Mouse (Mus musculus) ES-E14 (cell line): ENCODE data around the gene Tmem81. TPM values are rescaled to one million over a fixed set of nuclear protein-coding genes. Genes with fewer than 3 reads are reported as not detected.

Experiments
- DNase-seq: peaks from one replicate; pipeline ENCODE4 v3.0.0-alpha.2; 2013; ENCODE audit warnings: low read depth, low spot score
- H3K27ac ChIP-seq: 2 replicates; pipeline ENCODE4 v1.5.1; 2012; ENCODE audit warnings: low read depth, mild to moderate bottlenecking, low read length, moderate library complexity, mixed read lengths; ENCODE audit not compliant: poor library complexity, insufficient read depth, severe bottlenecking
- H3K36me3 ChIP-seq: 2 replicates; pipeline ENCODE4 v1.6.1; 2012; ENCODE audit warnings: mild to moderate bottlenecking, low read length, moderate library complexity, mixed read lengths; ENCODE audit not compliant: control insufficient read depth, poor library complexity, insufficient read depth, severe bottlenecking
- H3K4me1 ChIP-seq, 2 experiments: fragments of 150-350 bp in 1 of 2; sonication (generic) in 1 of 2; 2 replicates each; pipeline ENCODE4 v1.6.1; 2012; ENCODE audit warnings: low read length in 2 of 2, mild to moderate bottlenecking in 1 of 2, mixed read lengths in 1 of 2; ENCODE audit not compliant: control insufficient read depth in 2 of 2, insufficient read depth in 2 of 2, poor library complexity in 1 of 2
- H3K4me3 ChIP-seq, 2 experiments: fragments of 150-350 bp in 1 of 2; sonication (generic) in 1 of 2; 2 replicates each; pipeline ENCODE4 v1.5.1; 2012; ENCODE audit warnings: low read length in 2 of 2, low read depth in 1 of 2, mild to moderate bottlenecking in 1 of 2, mixed read lengths in 1 of 2; ENCODE audit not compliant: insufficient read depth in 1 of 2, poor library complexity in 1 of 2, severe bottlenecking in 1 of 2
- H3K9ac ChIP-seq: 2 replicates; pipeline ENCODE4 v1.6.1; 2012; ENCODE audit warnings: low read depth, mild to moderate bottlenecking, low read length, mixed read lengths; ENCODE audit not compliant: poor library complexity, insufficient read depth, severe bottlenecking
- H3K9me3 ChIP-seq: fragments of 150-350 bp; sonication (generic); 2 replicates; pipeline ENCODE4 v1.6.1; 2012; ENCODE audit warnings: low read depth, mild to moderate bottlenecking, low read length; ENCODE audit not compliant: control insufficient read depth, insufficient read depth
- CHD2 ChIP-seq: IDR thresholded peaks from 2 replicates; pipeline ENCODE4 v1.6.1; 2014; ENCODE audit warnings: mild to moderate bottlenecking, low read depth, low read length, inconsistent platforms
- HCFC1 ChIP-seq: IDR thresholded peaks from 2 replicates; pipeline ENCODE4 v1.6.1; 2012; ENCODE audit warnings: low read length, inconsistent platforms, borderline replicate concordance; ENCODE audit not compliant: insufficient read depth
- MAFK ChIP-seq: IDR thresholded peaks from 2 replicates; pipeline ENCODE4 v1.6.1; 2014; ENCODE audit warnings: mild to moderate bottlenecking, low read depth, low read length, inconsistent platforms; ENCODE audit not compliant: insufficient read depth
- ZC3H11A ChIP-seq: IDR thresholded peaks from 2 replicates; pipeline ENCODE4 v1.6.1; 2012; ENCODE audit warnings: low read depth, mild to moderate bottlenecking, inconsistent platforms, low read length, borderline replicate concordance
- ZNF384 ChIP-seq: IDR thresholded peaks from 2 replicates; pipeline ENCODE4 v1.6.1; 2012; ENCODE audit warnings: low read depth, low read length, inconsistent platforms
- in situ Hi-C, 2 experiments: fragments of 600-800 bp; cut with MboI; formaldehyde crosslinking; loops; one replicate each; pipeline ENCODE4 v1.15.1; 2025; ENCODE audit warnings: low sequenced_read_pairs in 2 of 2, inconsistent platforms in 1 of 2; ENCODE audit not compliant: unreplicated experiment in 2 of 2
- total RNA-seq: library from RNA; depleted of rRNA; stranded (reverse); fragments of 300-350 nt; gene quantifications from 2 replicates; pipeline ENCODE4 v1.2.3, GENCODE M21; 2012

Tmem81 gene
- total RNA-seq, 1 experiment = 4.3 TPM

DNA sequence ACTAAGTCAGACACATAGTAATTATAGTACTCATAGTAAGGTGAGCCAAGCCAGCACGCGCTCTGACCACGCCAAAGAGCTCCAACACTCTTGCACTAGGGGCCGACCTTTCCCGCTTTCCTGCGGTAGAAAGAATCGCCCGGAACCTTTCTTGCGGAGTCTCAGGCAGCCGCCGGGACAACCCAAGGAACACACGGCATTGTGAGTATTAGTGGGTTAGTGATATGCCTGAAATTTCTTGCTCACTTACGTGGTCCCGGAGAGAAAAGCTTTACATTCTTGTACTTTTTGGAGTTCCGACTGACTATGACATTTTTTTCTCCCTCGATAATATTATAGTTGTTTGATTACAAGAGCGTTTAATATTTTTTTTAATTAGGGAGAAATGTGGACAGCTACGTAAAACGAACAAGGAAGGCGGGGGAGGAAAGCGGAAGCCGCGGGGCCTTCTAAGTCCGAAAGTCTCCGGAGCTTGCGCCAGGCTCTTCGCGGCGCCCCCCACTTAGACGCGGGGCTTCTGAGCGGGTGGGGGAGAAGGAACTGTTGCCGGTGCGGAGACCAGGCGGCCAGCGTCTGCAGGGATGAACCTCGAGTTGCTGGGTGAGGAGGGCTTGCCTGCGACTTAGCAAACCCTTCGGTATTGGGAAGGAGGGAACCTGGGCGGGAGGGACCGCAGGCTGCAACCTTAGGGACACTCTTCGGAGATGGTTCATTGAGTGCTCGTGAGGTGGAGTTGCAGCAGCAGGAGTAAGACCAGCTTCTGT, 28.9 kb upstream of the Tmem81 start, which contains the start of gene Rbbp5:
TSS of gene Rbbp5 (plus strand) at position 438 of the 764 bp plus-strand sequence.
- peak; percentile 83 for DNase-seq
- TF ChIP-seq MAFK = no peak
- TF ChIP-seq ZC3H11A = no peak
- TF ChIP-seq HCFC1 = peak; percentile 89
- TF ChIP-seq CHD2 = peak; percentile 37; the same call in 1 of the 2 replicates
- TF ChIP-seq ZNF384 = no peak; the same call in 1 of the 2 replicates
- Histone ChIP-seq H3K9me3 (no peaks in the 10 kb centered on the region), H3K4me3 (peak within 1 kb of the TSS; percentile 76 to 95), H3K4me1 (peaks cover 6 to 8% of the 10 kb centered on the region in 2 experiments; a peak in 2 of 4 replicates), H3K36me3 (no peaks in the 10 kb centered on the region), H3K27ac (peak within 1 kb of the TSS; percentile 30), H3K9ac (peak within 1 kb of the TSS; percentile 95)
- in situ Hi-C loops = no loop called here

- in situ Hi-C loops = no loop called here
- DNase-seq = no peak
- H3K4me1 ChIP-seq = peaks cover 6% of the 10 kb centered on the region in 2 experiments; a peak in 2 of 4 replicates
- no peaks in the 10 kb centered on the region for H3K9me3 ChIP-seq
- H3K4me3 ChIP-seq = no peak overlapping the region
- no peak overlapping the region for H3K27ac ChIP-seq
- no peak overlapping the region; the same call in 1 of the 2 replicates for H3K9ac ChIP-seq
- TF ChIP-seq MAFK (peak; percentile 60; the same call in 1 of the 2 replicates), ZNF384 (no peak), ZC3H11A (no peak)
- no peaks in the 10 kb centered on the region; the same call in 1 of the 2 replicates for H3K36me3 ChIP-seq
Measured at GRCm38 (mm10) chr1:132479438-132479837, 26.6 kb upstream of the Tmem81 start.

- Histone ChIP-seq H3K9me3 (no peaks in the 10 kb centered on the region), H3K27ac (no peak overlapping the region), H3K4me3 (no peak overlapping the region), H3K36me3 (peaks cover 6% of the 10 kb centered on the region), H3K9ac (no peak overlapping the region), H3K4me1 (peaks cover 4% of the 10 kb centered on the region in 2 experiments; a peak in 2 of 4 replicates)
- in situ Hi-C loops = no loop called here
- DNase-seq = no peak
- TF ChIP-seq ZNF384 (no peak), HCFC1 (no peak), ZC3H11A (no peak), CHD2 (no peak), MAFK (no peak)
Measured at GRCm38 (mm10) chr1:132481619-132482018, 24.4 kb upstream of the Tmem81 start.

DNA sequence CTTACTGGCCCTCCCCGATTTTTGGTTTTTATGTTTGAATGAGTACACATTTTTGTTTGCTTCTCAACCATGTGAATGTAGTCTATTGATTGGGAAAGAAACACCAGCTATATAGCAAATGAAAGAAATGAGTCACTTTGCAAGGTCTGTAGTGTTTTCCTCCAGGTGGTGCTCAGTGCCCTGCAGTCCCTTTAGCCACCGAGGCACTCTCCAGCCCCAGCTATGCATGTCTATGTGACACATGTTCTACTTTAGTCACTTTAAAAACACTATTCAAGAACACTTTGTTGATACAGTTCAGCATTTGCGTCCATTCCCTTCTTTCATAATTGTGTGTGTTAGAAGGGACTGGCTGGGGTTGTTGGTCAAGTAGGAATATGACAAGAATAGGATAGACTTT, 22.8 kb upstream of the Tmem81 start:
- Histone ChIP-seq H3K27ac (no peak overlapping the region), H3K4me1 (peaks cover 4% of the 10 kb centered on the region in 2 experiments; a peak in 2 of 4 replicates), H3K36me3 (peaks cover 8% of the 10 kb centered on the region), H3K4me3 (no peak overlapping the region), H3K9me3 (no peaks in the 10 kb centered on the region), H3K9ac (no peak overlapping the region)
- TF ChIP-seq ZC3H11A (no peak), HCFC1 (no peak), CHD2 (no peak), MAFK (no peak), ZNF384 (no peak)
- in situ Hi-C loops = no loop called here
- no peak for DNase-seq
